Mouse (Mus musculus) stomach, embryonic 15.5 days (tissue): Measurements from ENCODE around the gene Olfr133. TPM values are rescaled to one million over a fixed set of nuclear protein-coding genes. Genes with fewer than 3 reads are reported as not detected.
"Not testable (repeated sequence)": the region's sequence is repeated elsewhere in the genome, so short reads cannot be mapped to it uniquely, and the experiment has no call there.

Source experiments
- ATAC-seq: fragments of 200-750 bp; cut with Nextera tagmentation; 2 replicates; pipeline ENCODE4 v1.8.0; 2017; ENCODE audit warnings: low read depth, moderate number of reproducible peaks, moderate TSS enrichment; ENCODE audit not compliant: insufficient read depth, low FRiP score
- H3K27ac ChIP-seq: fragments of 300-500 bp; sonication (generic); 2 replicates; pipeline ENCODE4 v1.5.1; 2015; ENCODE audit warnings: mild to moderate bottlenecking, inconsistent platforms
- H3K27me3 ChIP-seq: fragments of 300-500 bp; sonication (generic); replicated peaks from 2 replicates; pipeline ENCODE4 v1.6.1; 2015; ENCODE audit warnings: inconsistent platforms
- H3K36me3 ChIP-seq: fragments of 300-500 bp; sonication (generic); 2 replicates; pipeline ENCODE4 v1.6.1; 2015; ENCODE audit warnings: inconsistent platforms
- H3K4me1 ChIP-seq: fragments of 300-500 bp; sonication (generic); 2 replicates; pipeline ENCODE4 v1.6.1; 2015; ENCODE audit warnings: inconsistent platforms
- H3K4me2 ChIP-seq: fragments of 300-500 bp; sonication (generic); 2 replicates; pipeline ENCODE4 v1.6.1; 2015; ENCODE audit warnings: mild to moderate bottlenecking, inconsistent platforms
- H3K4me3 ChIP-seq: fragments of 300-500 bp; sonication (generic); replicated peaks from 2 replicates; pipeline ENCODE4 v1.5.1; 2015; ENCODE audit warnings: inconsistent platforms
- H3K9ac ChIP-seq: fragments of 300-500 bp; sonication (generic); 2 replicates; pipeline ENCODE4 v1.6.1; 2015; ENCODE audit warnings: inconsistent platforms
- H3K9me3 ChIP-seq: fragments of 300-500 bp; sonication (generic); 2 replicates; pipeline ENCODE4 v1.6.1; 2016; ENCODE audit warnings: inconsistent platforms
- WGBS: fragments of 180-500 bp; shearing (Covaris S2); methylation state at CpG from one replicate; pipeline ENCODE4 v1.1.7; 2015; 5-methylcytosine and 5-hydroxymethylcytosine counted together
- polyA plus RNA-seq: library from polyadenylated mRNA; unstranded; fragments of >200 nt; fragmentation: Nextera tagmentation; extraction: Ambion mirVana; gene quantifications from 2 replicates; pipeline ENCODE4 v1.2.1, GENCODE M21; 2015

Gene Olfr133
- not detected in 2 replicates for polyA plus RNA-seq

- Histone ChIP-seq H3K36me3 (no peaks in the 10 kb centered on the region), H3K27me3 (no peaks in the 10 kb centered on the region), H3K4me2 (no peak within 1 kb of the TSS), H3K27ac (no peak within 1 kb of the TSS), H3K9ac (no peak within 1 kb of the TSS), H3K9me3 (no peaks in the 10 kb centered on the region), H3K4me1 (no peaks in the 10 kb centered on the region), H3K4me3 (no peak within 1 kb of the TSS)
- ATAC-seq: no peak
- WGBS: 70% methylated on average over 2 of the region's 2 CpGs
Observed at GRCm38 (mm10) chr17:38144981-38145380, at the start of gene Olfr133. Gene Olfr133, plus strand, starts transcription at chr17:38145281.

GRCm38 (mm10) chr17:38124199-38124598 lies 20.9 kb upstream of the Olfr133 start:
- not testable (repeated sequence) for H3K9me3 ChIP-seq, H3K36me3 ChIP-seq, H3K27me3 ChIP-seq, H3K9ac ChIP-seq, ATAC-seq, H3K4me2 ChIP-seq, H3K4me1 ChIP-seq, H3K4me3 ChIP-seq, H3K27ac ChIP-seq
- WGBS: 74% methylated on average over 1 of the region's 1 CpGs

GRCm38 (mm10) chr17:38125371-38125770 lies 19.7 kb upstream of the Olfr133 start:
- not testable (repeated sequence) for H3K36me3 ChIP-seq, H3K27me3 ChIP-seq, H3K9me3 ChIP-seq, H3K4me2 ChIP-seq, H3K9ac ChIP-seq, H3K4me1 ChIP-seq, H3K4me3 ChIP-seq, H3K27ac ChIP-seq, ATAC-seq
- 81% methylated on average over 3 of the region's 3 CpGs for WGBS

- Histone ChIP-seq H3K4me3 (no peak within 1 kb of the TSS), H3K4me2 (no peak within 1 kb of the TSS), H3K4me1 (no peaks in the 10 kb centered on the region), H3K36me3 (no peaks in the 10 kb centered on the region), H3K27ac (no peak within 1 kb of the TSS), H3K27me3 (no peaks in the 10 kb centered on the region), H3K9ac (no peak within 1 kb of the TSS), H3K9me3 (no peaks in the 10 kb centered on the region)
- 64% methylated on average over 1 of the region's 1 CpGs for WGBS
- ATAC-seq: no peak
Observed at GRCm38 (mm10) chr17:38134426-38134825, 10.7 kb upstream of the Olfr133 start, which contains the start of gene Olfr132. Gene Olfr132, minus strand, starts transcription at chr17:38134526.

GRCm38 (mm10) chr17:38171088-38171487 lies 26.0 kb downstream of the Olfr133 start, which contains the start of gene Olfr134:
Gene Olfr134, plus strand, starts transcription at chr17:38171388.
- H3K4me1 ChIP-seq: no peaks in the 10 kb centered on the region
- no peak within 1 kb of the TSS for H3K4me2 ChIP-seq
- H3K4me3 ChIP-seq: no peak within 1 kb of the TSS
- H3K9me3 ChIP-seq: no peaks in the 10 kb centered on the region; the same call in 1 of the 2 replicates
- no peak within 1 kb of the TSS for H3K9ac ChIP-seq
- WGBS: 74% methylated on average over 3 of the region's 3 CpGs
- no peaks in the 10 kb centered on the region for H3K36me3 ChIP-seq
- H3K27ac ChIP-seq: no peak within 1 kb of the TSS
- ATAC-seq: no peak
- no peaks in the 10 kb centered on the region for H3K27me3 ChIP-seq

Other genes starting within 250 kb of the Olfr133 start
- gene Olfr127, start 244.8 kb upstream of the Olfr133 start, polyA plus RNA-seq: not detected in 2 replicates
- gene Olfr128, start 224.7 kb upstream of the Olfr133 start, polyA plus RNA-seq: not detected in 2 replicates
- not detected in 2 replicates for gene Olfr761, start 192.2 kb upstream of the Olfr133 start, polyA plus RNA-seq
- gene Olfr129, start 85.2 kb upstream of the Olfr133 start, polyA plus RNA-seq: not detected in 2 replicates
- gene Olfr130, start 81.4 kb upstream of the Olfr133 start, polyA plus RNA-seq: not detected in 2 replicates
- not detected in 2 replicates for gene Olfr131, start 56.6 kb upstream of the Olfr133 start, polyA plus RNA-seq
- not detected in 2 replicates for gene Olfr132, start 10.8 kb upstream of the Olfr133 start, polyA plus RNA-seq
- not detected in 2 replicates for gene Olfr134, start 26.1 kb downstream of the Olfr133 start, polyA plus RNA-seq
- not detected in 2 replicates for gene Olfr135, start 59.1 kb downstream of the Olfr133 start, polyA plus RNA-seq
- not detected in 2 replicates for gene Olfr138, start 115.8 kb downstream of the Olfr133 start, polyA plus RNA-seq
- gene Olfr137, start 162.3 kb downstream of the Olfr133 start, polyA plus RNA-seq: not detected in 2 replicates
- not detected in 2 replicates for gene Olfr136, start 184.6 kb downstream of the Olfr133 start, polyA plus RNA-seq